Mouse (Mus musculus): ENCODE data around the gene Ifitm6.
"Not testable (repeated sequence)": the region's sequence is repeated elsewhere in the genome, so short reads cannot be mapped to it uniquely, and the experiment has no call there.

Ifitm6 gene

DNA sequence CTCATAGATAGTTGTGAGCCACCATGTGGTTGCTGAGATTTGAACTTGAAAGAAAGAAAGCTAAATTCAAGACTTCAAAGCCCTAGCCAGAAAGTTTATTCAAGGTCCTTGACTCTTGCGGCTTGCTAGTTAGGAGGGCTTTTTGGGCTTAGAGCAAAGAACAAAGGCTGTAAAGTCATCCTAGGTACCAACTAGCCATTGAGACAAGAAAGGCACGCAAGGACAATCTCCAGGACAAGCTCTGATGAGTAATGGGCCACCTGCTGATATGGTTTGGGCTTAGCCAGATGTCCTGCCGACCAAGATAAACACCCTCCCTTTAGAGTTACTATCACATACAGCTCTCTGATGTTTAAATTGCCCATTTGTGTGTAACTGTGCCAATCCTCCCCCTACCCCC lies 49.0 kb downstream of the Ifitm6 start:
- not testable (repeated sequence) for DNase-seq

DNA sequence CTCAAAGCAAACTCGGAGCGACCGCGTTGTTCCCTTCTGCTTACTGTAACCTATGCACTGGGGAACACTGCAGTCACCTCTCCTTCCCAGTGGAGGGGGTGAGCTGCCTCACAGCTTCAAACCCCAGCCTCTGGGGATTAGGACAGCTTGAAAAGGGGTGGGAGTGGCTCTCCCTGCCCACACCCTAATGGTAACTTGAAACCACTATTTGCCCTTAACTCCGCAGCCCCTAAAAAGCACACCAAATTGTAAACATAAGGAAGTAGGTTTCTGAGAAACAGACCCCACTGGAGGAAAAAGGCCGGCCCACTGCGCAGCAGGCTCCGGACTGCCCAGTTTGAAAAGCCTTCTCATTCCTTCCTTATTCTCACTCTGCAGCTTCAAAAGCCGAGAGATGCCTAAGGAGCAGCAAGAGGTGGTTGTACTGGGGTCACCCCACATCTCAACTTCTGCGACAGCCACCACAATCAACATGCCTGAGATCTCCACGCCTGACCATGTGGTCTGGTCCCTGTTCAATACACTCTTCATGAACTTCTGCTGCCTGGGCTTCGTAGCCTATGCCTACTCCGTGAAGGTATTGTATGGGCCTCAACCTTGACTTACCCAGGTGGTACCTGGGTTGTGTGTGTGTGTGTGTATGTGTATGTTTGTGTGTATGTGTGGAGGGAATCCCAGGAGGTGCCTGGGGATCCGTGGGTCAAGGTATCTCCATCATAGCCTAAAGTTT lies 49.7 kb downstream of the Ifitm6 start:
- no peak for DNase-seq

DNA sequence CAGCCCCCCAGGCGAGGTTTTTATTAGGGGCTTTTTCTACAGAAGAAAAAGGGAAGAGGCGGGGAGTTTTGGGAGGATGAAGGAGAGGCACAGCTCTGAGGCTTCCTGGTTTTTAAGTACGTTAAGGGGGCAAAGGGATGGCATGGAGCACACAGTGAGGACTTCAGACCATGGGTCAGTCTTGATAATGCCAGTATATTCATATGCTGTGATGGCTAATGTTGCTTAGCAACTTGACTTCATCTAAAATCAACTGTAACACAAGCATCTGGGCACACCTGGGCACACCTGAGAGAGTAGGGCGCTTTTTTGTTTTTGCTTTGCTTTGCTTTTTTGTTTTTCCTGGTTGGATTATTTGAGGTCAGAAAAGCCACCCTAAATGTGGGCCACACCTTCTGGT lies 50.8 kb downstream of the Ifitm6 start, which contains the start of gene Ifitm1:
Gene Ifitm1 (plus strand): TSS at position 301 of the 400 bp plus-strand sequence.
- DNase-seq: no peak
